Mouse (Mus musculus): ENCODE data around the gene Ptpn7.

- TF ChIP-seq POLR2A (IDR thresholded peaks at IDR 0.05; ENCODE audit: borderline replicate concordance, control insufficient read depth, low read depth, low read length) (no peak), CTCF (IDR thresholded peaks at IDR 0.05; ENCODE audit: control insufficient read depth, insufficient read depth, low read length) (no peak)
These were observed 16.5 kb downstream of the Ptpn7 start for GRCm38 (mm10) chr1:135148996-135149395.
